Mouse (Mus musculus) E14TG2a.4 (cell line): ENCODE results near the gene Itgad.

ENCODE experiments used
- CTCF ChIP-seq: conservative IDR thresholded peaks from 2 replicates; pipeline ENCODE4 v1.5.1; 2014; ENCODE audit warnings: low read length
- NANOG ChIP-seq: IDR thresholded peaks from 2 replicates; pipeline ENCODE4 v1.6.1; 2014; ENCODE audit warnings: borderline replicate concordance, low read length, mixed read lengths

GRCm38 (mm10) chr7:128115211-128115958 is 38.8 kb upstream of the Itgad start:
- no peak for TF ChIP-seq CTCF
- no peak for TF ChIP-seq NANOG
